Mouse (Mus musculus) cerebellum, postnatal 10 days (tissue): ENCODE measurements around the gene Acat2.
"Not testable (repeated sequence)": the region's sequence is repeated elsewhere in the genome, so short reads cannot be mapped to it uniquely, and the experiment has no call there.

Experiments used
- DNase-seq, 2 experiments: peaks; one replicate each; pipeline ENCODE4 v3.0.0; 2021; ENCODE audit warnings: mixed read lengths in 2 of 2

The Acat2 gene

GRCm38 (mm10) chr17:12904349-12904748, 56.2 kb downstream of the Acat2 start:
- DNase-seq: no peak

DNA sequence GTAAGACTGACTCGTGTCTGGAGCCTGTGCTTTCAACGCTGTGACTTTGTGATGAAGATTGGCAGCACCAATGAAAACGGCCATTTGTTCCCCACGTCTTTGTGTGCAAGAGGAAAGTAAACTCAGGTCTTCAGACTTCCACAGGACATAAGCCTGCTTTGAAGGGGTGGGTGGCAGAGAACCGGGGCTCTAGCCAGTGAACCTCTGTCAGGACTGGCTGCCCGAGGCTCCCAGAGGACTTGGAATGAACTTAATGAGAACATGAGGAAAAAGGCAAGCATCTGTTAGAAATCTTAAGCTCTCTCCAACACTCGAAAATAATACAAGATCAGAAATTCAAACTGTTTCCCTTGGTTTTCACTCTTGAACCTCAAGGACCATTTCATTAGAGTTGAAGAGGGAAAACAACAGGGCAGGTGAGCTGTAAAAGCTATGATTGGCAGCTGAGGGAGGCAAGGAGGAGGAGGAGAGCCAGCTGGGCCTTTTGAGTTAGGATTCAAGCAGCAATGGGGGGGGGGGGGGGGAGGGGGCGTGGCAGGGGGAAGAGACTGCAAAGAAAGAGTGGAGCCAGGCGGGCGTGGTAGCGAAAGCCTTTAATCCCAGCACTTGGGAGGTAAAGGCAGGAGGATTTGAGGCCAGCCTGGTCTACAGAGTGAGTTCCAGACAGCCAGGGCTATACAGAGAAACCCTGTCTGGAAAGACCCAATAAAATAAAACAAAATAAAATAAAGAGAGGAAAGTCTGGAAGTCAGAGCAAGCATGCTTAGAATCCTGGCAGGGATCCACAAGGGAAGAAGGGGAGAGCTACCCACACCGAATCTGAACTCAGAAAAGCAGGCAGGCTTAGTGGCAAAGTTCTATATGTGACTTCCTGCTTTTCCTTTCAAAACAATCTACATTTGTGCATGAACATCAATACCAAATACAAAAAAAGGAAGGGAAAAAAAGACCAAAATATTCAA, 56.9 kb downstream of the Acat2 start:
- no peak for DNase-seq

DNA sequence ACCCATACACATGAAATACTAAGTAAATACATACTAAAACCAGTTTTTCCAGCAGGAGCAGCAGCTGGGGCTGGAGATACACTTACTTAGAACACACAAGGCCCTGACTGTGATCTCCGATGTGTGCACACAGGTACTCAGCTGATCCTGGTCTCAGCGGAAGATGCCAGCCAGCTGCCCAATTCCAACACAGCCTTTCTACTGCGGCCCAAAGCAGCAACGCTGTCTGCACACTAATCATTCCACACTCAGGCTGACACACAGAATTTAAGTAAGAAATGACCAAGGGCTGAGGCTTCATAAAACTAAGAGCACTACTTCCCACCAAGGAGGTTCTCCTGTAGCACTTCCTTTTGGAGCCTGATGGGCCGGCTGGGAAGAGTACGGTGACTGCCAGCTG, 58.3 kb downstream of the Acat2 start:
- no peak for DNase-seq

DNA sequence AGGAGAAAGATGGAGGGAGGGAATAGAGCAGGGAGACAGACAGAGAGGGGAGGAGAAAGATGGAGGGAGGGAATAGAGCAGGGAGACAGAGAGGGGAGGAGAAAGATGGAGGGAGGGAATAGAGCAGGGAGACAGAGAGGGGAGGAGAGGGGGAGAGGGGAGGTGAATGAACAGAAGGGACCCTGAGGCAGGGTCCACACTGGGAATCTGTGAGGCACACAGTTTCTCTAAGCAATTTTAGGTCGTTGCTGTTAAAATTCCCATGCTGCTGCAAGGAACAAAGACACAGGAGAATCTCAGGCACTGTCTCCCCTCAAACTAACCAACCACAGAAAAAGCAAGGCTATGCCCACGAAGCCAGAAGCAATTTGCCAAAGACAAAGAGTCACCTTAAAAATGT, 61.9 kb downstream of the Acat2 start:
- DNase-seq: not testable (repeated sequence)

DNA sequence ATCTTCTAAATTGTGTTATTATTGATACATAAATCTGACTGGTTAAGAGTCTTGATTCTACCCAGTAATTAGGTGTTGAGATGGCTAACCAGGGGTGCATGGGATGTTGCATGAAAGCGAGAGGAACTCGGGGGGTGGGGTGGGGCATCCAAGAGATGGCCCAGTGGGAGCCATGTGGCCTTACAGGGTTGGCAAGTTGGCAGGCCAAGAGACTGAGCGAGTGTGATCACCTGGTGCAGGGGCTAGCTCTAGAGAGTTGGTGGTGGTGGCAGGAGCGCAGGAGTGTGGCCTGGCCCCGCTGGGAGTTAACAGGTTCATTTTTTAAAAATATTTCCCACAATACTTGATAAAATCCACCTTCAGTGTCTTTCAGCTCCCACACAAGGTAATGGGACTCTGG, 62.9 kb downstream of the Acat2 start:
- no peak for DNase-seq
